Mouse (Mus musculus) cerebellum, adult 2 months (tissue): ENCODE data around the gene Fgfr2.

Experiments used
- CTCF ChIP-seq: fragments of 200-500 bp; IDR thresholded peaks from 2 replicates; pipeline ENCODE4 v1.5.1; 2011; ENCODE audit warnings: low read depth, mild to moderate bottlenecking, control low read depth, low read length, moderate library complexity, borderline replicate concordance; ENCODE audit not compliant: insufficient read depth
- POLR2A ChIP-seq: fragments of 200-500 bp; IDR thresholded peaks from 2 replicates; pipeline ENCODE4 v1.6.1; 2011; ENCODE audit warnings: low read length, control low read depth, borderline replicate concordance; ENCODE audit not compliant: insufficient read depth

- TF ChIP-seq CTCF (no peak), POLR2A (no peak)
Observed at GRCm38 (mm10) chr7:131906499-131907190, 1216.5 kb downstream of the Fgfr2 start.
